Mouse (Mus musculus) common myeloid progenitor, adult 5-6 weeks (primary cell): ENCODE data around the gene Ptn. TPM values are rescaled to one million over a fixed set of nuclear protein-coding genes. Genes with fewer than 3 reads are reported as not detected.
"Not testable (repeated sequence)": the region's sequence is repeated elsewhere in the genome, so short reads cannot be mapped to it uniquely, and the experiment has no call there.

ENCODE experiments used
- ATAC-seq: replicated peaks from 2 replicates; pipeline ENCODE4 v1.8.0; 2016; ENCODE audit warnings: low read depth, mild to moderate bottlenecking, moderate TSS enrichment, inconsistent platforms; ENCODE audit not compliant: poor library complexity, severe bottlenecking
- total RNA-seq: library from RNA; stranded (forward); fragments of 200-1000, 187-1606 nt; gene quantifications from 2 replicates; pipeline ENCODE4 v1.2.3, GENCODE M21; 2017

Ptn gene
- total RNA-seq, 1 experiment from 2014 or later: 0.14 TPM

DNA sequence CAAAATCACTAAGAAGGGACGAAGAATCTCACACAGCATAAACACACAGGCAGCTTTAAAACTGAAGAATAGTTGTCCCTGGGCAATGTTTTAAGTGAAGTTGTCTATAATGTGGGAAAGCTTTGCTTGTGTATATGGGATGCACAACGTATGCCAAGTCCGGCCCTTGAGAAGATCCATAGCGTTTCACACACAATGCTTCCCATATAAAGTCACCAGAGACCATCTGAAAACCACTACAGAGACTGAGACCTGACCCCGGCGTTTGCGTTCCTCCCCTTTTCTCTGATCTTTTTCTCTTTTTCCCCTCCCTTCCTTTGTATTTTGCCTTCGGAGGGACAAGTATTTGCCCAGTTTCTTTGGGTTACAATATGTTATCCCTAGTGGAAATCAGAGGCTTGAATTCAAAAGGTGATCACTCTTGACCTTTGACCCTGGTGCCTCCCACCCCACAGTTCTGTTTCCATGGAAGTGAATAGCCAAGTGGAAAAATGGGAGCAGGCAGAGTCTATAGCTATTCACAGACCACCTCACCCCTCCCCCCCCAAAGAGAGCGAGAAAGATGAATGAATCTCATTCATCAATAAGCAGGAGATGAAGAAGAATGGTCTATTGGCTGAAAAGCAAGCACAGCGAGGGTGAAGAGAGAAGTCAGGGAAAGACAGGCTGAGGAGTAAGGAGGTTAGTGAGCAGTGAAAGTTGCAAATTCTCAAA lies 34.2 kb downstream of the Ptn start:
- ATAC-seq: no peak

- no peak for ATAC-seq
Observed at GRCm38 (mm10) chr6:36772541-36772940, 37.5 kb downstream of the Ptn start.

GRCm38 (mm10) chr6:36769012-36769411 lies 41.0 kb downstream of the Ptn start:
- ATAC-seq: no peak

- ATAC-seq: no peak
Observed at GRCm38 (mm10) chr6:36766941-36767340, 43.1 kb downstream of the Ptn start.

- ATAC-seq: no peak
Observed at GRCm38 (mm10) chr6:36755001-36755885, 54.8 kb downstream of the Ptn start.

DNA sequence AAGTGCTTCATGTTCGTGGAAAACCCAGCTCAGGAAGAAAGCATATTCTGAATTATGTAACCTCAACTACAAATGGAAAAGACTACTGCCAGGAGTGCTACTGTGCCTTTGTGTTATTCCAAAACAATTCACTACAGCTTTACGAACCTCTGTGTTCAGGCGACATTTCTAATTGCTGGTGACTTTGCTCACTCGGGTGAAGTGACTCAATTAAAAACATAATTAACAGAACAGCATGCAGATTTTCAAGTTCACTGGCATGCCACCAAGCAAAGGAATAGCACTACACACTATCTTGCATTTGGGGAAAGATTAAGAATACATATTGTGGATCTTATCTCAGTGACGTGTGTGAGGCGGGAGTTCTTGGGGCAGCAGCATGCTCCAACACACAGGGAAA lies 57.1 kb downstream of the Ptn start:
- ATAC-seq: no peak

GRCm38 (mm10) chr6:36739811-36740210 lies 70.2 kb downstream of the Ptn start:
- ATAC-seq: no peak

GRCm38 (mm10) chr6:36736763-36737162 lies 73.3 kb downstream of the Ptn start:
- ATAC-seq: no peak

DNA sequence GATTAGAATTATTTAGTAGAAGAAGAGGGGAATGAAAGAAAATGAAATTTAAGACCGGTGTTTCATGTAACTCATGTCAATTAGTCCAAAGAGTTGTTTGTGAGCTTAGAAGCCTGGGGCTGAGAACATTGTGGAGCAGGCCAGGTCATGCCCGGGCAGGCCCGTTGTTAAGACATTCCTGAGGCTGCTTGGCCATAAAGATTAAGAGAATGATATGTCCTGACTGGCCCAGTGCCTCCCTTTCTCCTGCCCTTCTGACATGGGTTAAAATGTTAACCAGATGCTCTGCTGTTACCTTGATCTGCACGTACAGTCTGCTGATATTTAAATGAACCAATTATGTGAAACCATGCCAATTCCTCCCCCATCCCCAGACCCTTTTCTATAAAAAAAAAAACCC lies 74.4 kb downstream of the Ptn start:
- ATAC-seq: not testable (repeated sequence)

- ATAC-seq: not testable (repeated sequence)
Observed at GRCm38 (mm10) chr6:36729811-36730210, 80.2 kb downstream of the Ptn start.

DNA sequence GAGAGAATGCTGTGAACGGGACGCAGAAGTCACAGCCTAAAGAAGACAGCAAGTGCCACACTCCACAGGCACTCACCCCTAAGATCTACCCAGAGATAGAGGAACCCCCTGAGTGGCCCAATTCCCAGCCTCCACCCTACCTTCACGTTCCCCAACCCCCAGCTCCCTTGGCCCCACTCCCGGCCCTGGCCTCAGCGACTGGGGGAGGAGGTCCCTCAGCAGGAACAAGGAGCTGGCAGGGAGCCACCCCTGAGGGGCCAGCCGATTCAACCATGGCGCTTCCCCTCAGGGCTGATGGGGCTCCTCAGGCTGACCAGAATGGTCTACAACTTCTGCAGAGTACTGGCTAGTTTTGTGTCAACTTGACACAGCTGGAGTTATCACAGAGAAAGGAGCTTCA lies 81.9 kb downstream of the Ptn start:
- no peak for ATAC-seq

DNA sequence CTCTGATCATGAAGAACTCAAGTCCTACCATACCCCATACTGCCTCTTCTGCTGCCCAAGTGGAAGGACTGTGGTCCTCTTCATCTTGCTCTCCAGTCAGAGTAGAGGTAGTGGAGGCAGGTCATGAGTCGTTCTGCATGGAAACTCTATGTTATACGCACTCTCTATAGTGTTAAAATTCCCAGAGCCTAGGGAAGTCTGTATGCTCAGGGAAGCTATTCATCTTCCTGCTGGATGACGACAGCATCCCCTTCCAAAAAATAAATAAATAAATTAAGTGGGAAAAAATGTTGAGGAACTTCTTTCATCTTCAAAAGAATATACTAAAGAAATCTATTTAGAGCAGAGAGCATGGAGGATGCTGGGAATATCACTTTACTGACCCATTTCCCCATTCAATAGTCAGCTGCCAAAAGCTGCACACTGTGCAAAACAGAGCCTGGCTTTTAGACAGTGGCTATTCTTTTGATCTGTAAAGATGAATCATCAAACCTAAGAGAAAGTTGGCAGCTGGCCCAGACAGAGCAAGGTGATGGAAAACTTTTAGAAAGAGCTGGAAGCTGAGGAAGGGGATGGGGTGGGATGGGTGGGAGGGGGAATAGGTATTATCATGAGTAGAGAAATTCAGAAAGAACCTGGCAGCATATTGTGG lies 84.4 kb downstream of the Ptn start:
- ATAC-seq: no peak

GRCm38 (mm10) chr6:36722769-36723549 lies 87.1 kb downstream of the Ptn start:
- no peak for ATAC-seq

DNA sequence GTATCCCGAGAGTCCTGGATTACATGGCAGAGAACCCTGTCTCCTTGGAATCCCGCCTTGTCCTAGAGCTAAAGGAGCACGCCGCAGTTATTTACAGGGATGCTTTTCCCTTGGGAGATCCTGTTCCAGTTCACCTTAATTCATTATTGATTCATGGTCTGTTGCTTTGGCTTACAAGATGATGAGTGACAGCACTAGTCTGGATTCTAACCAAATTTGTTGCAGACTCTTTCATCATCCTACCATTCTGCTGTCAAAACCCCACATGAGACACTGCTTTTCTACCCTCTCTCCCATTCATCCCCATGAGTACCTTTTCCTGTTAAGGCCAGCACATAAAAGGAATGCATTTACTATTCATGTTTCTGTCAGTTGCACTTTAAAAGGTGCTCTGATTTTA lies 96.7 kb downstream of the Ptn start:
- no peak for ATAC-seq

- ATAC-seq: no peak
Observed at GRCm38 (mm10) chr6:36695481-36695880, 114.5 kb downstream of the Ptn start.

- 0 out of 2 replicates have a peak, but pooled peaks have one; percentile 32 for ATAC-seq
Observed at GRCm38 (mm10) chr6:36691497-36691896, 118.5 kb downstream of the Ptn start.

GRCm38 (mm10) chr6:36690941-36691340 lies 119.1 kb downstream of the Ptn start:
- no peak for ATAC-seq

GRCm38 (mm10) chr6:36676710-36677691 lies 133.0 kb downstream of the Ptn start:
- no peak for ATAC-seq
